Mouse (Mus musculus) brain, embryonic 14.5 days (tissue): ENCODE results near the gene Lrrk2.

ENCODE experiments used
- CTCF ChIP-seq: fragments of 200-500 bp; IDR thresholded peaks from 2 replicates; pipeline ENCODE4 v1.5.1; 2012; ENCODE audit warnings: inconsistent platforms, mild to moderate bottlenecking, moderate library complexity, borderline replicate concordance; ENCODE audit not compliant: insufficient read depth, insufficient read length; ENCODE audit errors: extremely low read depth
- POLR2A ChIP-seq: fragments of 200-500 bp; IDR thresholded peaks from 2 replicates; pipeline ENCODE4 v1.6.1; 2012; ENCODE audit warnings: mild to moderate bottlenecking, inconsistent platforms, borderline replicate concordance; ENCODE audit not compliant: poor library complexity, insufficient read depth, insufficient read length, severe bottlenecking; ENCODE audit errors: extremely low read depth

DNA sequence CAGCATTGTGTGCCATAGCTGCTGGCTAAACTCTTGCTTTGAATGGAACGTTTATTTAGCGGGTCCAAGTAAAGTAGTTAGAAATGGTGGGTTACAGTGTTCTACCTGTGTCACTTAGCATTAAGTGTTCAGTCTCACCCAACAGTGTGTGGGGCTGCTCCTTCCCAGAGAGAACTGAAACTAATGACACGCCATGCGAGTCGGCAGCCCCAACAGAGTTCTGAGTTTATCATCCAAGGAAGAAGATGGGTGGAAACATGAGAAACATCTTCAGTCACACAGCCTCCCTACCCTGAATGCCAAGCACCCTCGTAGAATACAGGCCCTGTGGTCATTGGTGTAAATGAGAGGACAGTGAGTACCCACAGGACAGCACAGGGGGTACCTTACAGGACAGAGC, 14.7 kb upstream of the Lrrk2 start:
- TF ChIP-seq CTCF (no peak), POLR2A (no peak)
